Mouse (Mus musculus) embryonic facial prominence, embryonic 14.5 days (tissue): ENCODE measurements at regions not wholly inside any gene's neighbourhood (a gene's known extent, or its start where the extent isn't known, plus 50 kb on each side); places are given as distances from the start of the nearest gene placed in this dataset.
"Not testable (repeated sequence)": the region's sequence is repeated elsewhere in the genome, so short reads cannot be mapped to it uniquely, and the experiment has no call there.

ENCODE experiments used
- ATAC-seq: fragments of 200-750 bp; cut with Nextera tagmentation; 2 replicates; pipeline ENCODE4 v1.8.0; 2017; ENCODE audit warnings: low read depth, moderate number of reproducible peaks, moderate TSS enrichment
- DNase-seq: peaks from one replicate; pipeline ENCODE4 v3.0.0-alpha.2; 2015; ENCODE audit warnings: low spot score
- H3K27ac ChIP-seq: fragments of 300-500 bp; sonication (generic); replicated peaks from 2 replicates; pipeline ENCODE4 v1.5.1; 2014; ENCODE audit warnings: low read depth, mild to moderate bottlenecking, low read length, moderate library complexity
- H3K27me3 ChIP-seq: fragments of 300-500 bp; sonication (generic); replicated peaks from 2 replicates; pipeline ENCODE4 v1.6.1; 2014; ENCODE audit warnings: low read length; ENCODE audit not compliant: control insufficient read depth, insufficient read depth
- H3K36me3 ChIP-seq: fragments of 300-500 bp; sonication (generic); 2 replicates; pipeline ENCODE4 v1.6.1; 2014; ENCODE audit warnings: low read length, mixed read lengths; ENCODE audit not compliant: control insufficient read depth, insufficient read depth
- H3K4me1 ChIP-seq: fragments of 300-500 bp; sonication (generic); 2 replicates; pipeline ENCODE4 v1.6.1; 2014; ENCODE audit warnings: antibody characterized with exemption, low read length; ENCODE audit not compliant: control insufficient read depth, insufficient read depth
- H3K4me2 ChIP-seq: fragments of 300-500 bp; sonication (generic); 2 replicates; pipeline ENCODE4 v1.6.1; 2014; ENCODE audit warnings: low read depth, mild to moderate bottlenecking, low read length, moderate library complexity, mixed read lengths
- H3K4me3 ChIP-seq: fragments of 300-500 bp; sonication (generic); 2 replicates; pipeline ENCODE4 v1.5.1; 2014; ENCODE audit warnings: low read depth, mild to moderate bottlenecking, low read length
- H3K9ac ChIP-seq: fragments of 300-500 bp; sonication (generic); 2 replicates; pipeline ENCODE4 v1.6.1; 2014; ENCODE audit warnings: low read depth, mild to moderate bottlenecking, low read length, moderate library complexity, mixed read lengths
- H3K9me3 ChIP-seq: fragments of 300-500 bp; sonication (generic); 2 replicates; pipeline ENCODE4 v1.6.1; 2016; ENCODE audit warnings: low read length; ENCODE audit not compliant: control insufficient read depth
- WGBS: fragments of 180-500 bp; shearing (Covaris S2); extraction: QIAGEN DNeasy Blood & Tissue Kit; methylation state at CpG from one replicate; pipeline ENCODE4 v1.1.7; 2014; 5-methylcytosine and 5-hydroxymethylcytosine counted together

DNA sequence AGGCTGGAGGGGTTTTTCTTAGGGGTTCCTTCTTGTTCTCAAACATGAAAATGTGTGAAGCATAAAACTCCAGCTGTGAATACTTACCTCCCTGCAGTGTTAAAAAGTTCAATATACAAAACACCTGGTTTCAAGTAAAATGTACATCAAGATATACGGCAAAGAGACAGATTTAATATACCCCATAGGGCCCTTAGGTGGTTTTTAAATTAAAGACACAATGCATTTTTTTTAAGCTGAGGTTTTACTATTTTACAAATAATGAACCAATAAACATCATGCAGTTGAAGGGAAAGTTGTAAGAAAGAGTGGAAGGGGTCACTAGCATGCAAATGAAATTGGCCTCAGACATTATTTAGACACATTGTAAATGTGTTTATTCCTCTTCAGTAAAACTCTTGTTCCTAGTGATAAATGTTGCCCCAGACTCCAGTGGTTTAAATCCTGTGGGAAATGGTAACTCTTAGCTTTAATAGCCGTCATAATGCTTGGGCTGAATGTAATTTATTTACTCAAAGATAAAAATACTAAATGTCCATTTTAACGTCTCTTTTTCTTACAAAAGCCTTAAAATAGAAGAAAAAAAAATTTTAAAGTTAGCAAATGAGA lies 1337.9 kb downstream of the Efnb2 start:
- H3K9me3 ChIP-seq = no peaks in the 10 kb centered on the region
- no peak overlapping the region for H3K4me2 ChIP-seq
- H3K27me3 ChIP-seq = no peaks in the 10 kb centered on the region
- no peak for ATAC-seq
- no peak overlapping the region for H3K27ac ChIP-seq
- H3K4me3 ChIP-seq = no peak overlapping the region
- H3K36me3 ChIP-seq = no peaks in the 10 kb centered on the region
- DNase-seq = no peak
- no peak overlapping the region for H3K9ac ChIP-seq
- WGBS = 41% methylated on average over 3 of the region's 3 CpGs
- H3K4me1 ChIP-seq = no peaks in the 10 kb centered on the region

GRCm38 (mm10) chr8:7322376-7323066 lies 1338.5 kb downstream of the Efnb2 start:
- no peak overlapping the region for H3K4me2 ChIP-seq
- WGBS = 55% methylated on average over 12 of the region's 12 CpGs

GRCm38 (mm10) chr8:7316806-7317355 lies 1344.2 kb downstream of the Efnb2 start:
- Histone ChIP-seq H3K27ac (no peak overlapping the region), H3K4me3 (no peak overlapping the region), H3K4me1 (peaks cover 7% of the 10 kb centered on the region), H3K9me3 (no peaks in the 10 kb centered on the region), H3K36me3 (no peaks in the 10 kb centered on the region), H3K9ac (no peak overlapping the region), H3K27me3 (no peaks in the 10 kb centered on the region), H3K4me2 (no peak overlapping the region)
- 36% methylated on average over 4 of the region's 4 CpGs for WGBS
- no peak for ATAC-seq
- peak; percentile 78 for DNase-seq

More at GRCm38 (mm10) chr8:7322376-7323066, 1338.5 kb downstream of the Efnb2 start:
- H3K27ac ChIP-seq = no peak overlapping the region
- no peaks in the 10 kb centered on the region for H3K9me3 ChIP-seq
- ATAC-seq (no peak), DNase-seq (no peak)
- H3K9ac ChIP-seq = no peak overlapping the region
- no peaks in the 10 kb centered on the region for H3K36me3 ChIP-seq
- H3K4me1 ChIP-seq = no peaks in the 10 kb centered on the region
- no peak overlapping the region for H3K4me3 ChIP-seq
- H3K27me3 ChIP-seq = no peaks in the 10 kb centered on the region

DNA sequence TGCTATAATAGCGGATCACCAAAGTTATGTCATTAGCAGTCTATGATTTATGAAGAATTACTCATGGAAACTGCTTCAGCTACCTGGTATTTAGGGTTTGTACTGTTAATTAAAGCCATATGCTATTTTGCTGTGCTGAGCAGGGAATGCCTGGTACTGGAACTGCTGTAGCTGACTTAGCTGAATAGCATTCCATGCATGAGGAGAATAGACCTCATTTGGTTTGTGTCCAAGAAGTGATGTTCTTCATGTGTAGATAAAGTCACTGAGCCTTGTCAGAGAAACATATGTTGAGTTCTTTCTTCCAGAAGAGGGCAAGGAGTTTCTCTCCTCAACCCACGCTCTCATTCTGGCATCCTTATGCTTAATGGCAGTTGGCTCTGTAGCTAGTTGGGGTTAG lies 1351.8 kb downstream of the Efnb2 start:
- Histone ChIP-seq H3K4me1 (no peaks in the 10 kb centered on the region), H3K9me3 (no peaks in the 10 kb centered on the region), H3K27me3 (no peaks in the 10 kb centered on the region), H3K9ac (no peak overlapping the region), H3K4me3 (no peak overlapping the region), H3K36me3 (no peaks in the 10 kb centered on the region), H3K27ac (no peak overlapping the region), H3K4me2 (no peak overlapping the region)
- peak; percentile 51 for DNase-seq
- WGBS = 75% methylated on average over 2 of the region's 2 CpGs
- ATAC-seq = no peak

DNA sequence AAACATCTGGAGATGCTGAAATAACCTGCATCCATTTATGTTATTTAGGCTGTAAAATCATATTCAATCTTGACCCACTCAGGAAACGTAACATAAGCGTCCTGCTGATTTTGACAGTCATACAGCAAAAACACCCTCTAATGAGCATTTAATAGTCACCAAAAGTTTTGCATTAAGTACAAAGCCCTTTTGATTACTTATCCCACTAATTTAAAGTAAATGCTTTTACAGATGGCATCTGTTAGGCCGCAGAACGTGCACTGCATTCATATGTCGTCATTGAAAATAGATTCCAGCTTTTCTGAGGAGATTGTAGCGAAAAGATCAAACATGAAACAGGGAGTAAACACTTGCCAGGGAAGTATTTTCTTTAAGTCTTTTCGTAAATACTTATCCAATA lies 1371.7 kb downstream of the Efnb2 start:
- DNase-seq = peak; percentile 53
- Histone ChIP-seq H3K4me3 (no peak overlapping the region), H3K9me3 (no peaks in the 10 kb centered on the region), H3K36me3 (no peaks in the 10 kb centered on the region), H3K27me3 (no peaks in the 10 kb centered on the region), H3K4me2 (0 out of 2 replicates have a peak overlapping the region, but pooled peaks have one; percentile 6), H3K27ac (no peak overlapping the region), H3K4me1 (peaks cover 6% of the 10 kb centered on the region; the same call in 1 of the 2 replicates), H3K9ac (no peak overlapping the region)
- WGBS = 24% methylated on average over 7 of the region's 7 CpGs
- ATAC-seq = no peak

DNA sequence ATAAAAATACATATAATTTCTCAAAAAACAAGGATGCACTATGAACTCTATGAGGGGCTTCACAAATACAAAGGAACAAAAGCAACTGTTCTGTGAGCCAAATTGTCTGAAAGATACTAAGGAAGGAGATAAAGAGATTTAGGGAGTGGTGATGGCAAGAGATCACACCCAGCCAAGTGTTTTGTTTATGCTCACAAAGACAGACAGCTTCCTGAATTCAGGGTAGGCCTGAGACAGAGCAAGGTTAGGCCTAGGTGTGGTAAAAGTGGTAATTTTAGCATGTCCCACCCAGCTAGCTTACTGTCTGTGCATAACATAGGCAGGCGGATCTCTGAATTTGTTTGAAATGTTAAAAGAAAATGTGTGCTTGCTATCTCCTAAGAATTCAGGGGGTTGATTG lies 1374.5 kb downstream of the Efnb2 start:
- no peaks in the 10 kb centered on the region for H3K27me3 ChIP-seq
- H3K9ac ChIP-seq = no peak overlapping the region
- no peak overlapping the region for H3K27ac ChIP-seq
- no peaks in the 10 kb centered on the region for H3K36me3 ChIP-seq
- DNase-seq (no peak), ATAC-seq (no peak)
- H3K4me1 ChIP-seq = peaks cover 6% of the 10 kb centered on the region; the same call in 1 of the 2 replicates
- H3K9me3 ChIP-seq = no peaks in the 10 kb centered on the region
- H3K4me3 ChIP-seq = no peak overlapping the region
- no peak overlapping the region for H3K4me2 ChIP-seq
- WGBS = 80% methylated on average over 1 of the region's 1 CpGs

- Histone ChIP-seq H3K4me1 (no peaks in the 10 kb centered on the region), H3K4me3 (no peak overlapping the region), H3K27me3 (no peaks in the 10 kb centered on the region), H3K27ac (no peak overlapping the region), H3K9ac (no peak overlapping the region), H3K9me3 (no peaks in the 10 kb centered on the region), H3K36me3 (no peaks in the 10 kb centered on the region), H3K4me2 (no peak overlapping the region)
- DNase-seq (no peak), ATAC-seq (no peak)
- 69% methylated on average over 3 of the region's 3 CpGs for WGBS
Observed at GRCm38 (mm10) chr8:7267406-7267805, 1393.6 kb downstream of the Efnb2 start.

DNA sequence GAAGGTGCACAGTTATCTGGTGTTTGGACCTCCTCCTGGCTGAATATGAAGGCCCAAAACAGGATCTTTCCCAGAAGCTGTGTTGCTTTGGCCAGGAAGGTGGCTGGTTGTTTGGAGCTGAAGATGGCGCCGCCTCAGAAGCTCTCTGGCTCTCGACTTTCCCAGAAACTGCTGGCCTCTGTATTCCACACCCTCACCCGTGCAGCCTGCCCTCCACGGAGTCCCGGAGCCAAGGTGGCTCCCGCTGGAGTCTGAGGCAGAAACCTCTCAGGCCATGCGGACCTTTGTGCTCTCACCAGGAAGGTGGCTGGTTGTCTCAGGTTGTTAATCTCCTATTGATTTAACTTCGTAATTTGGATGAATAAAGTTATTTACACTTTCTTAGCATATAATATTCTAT lies 1406.7 kb downstream of the Efnb2 start:
- DNase-seq, H3K36me3 ChIP-seq, H3K9me3 ChIP-seq, H3K4me2 ChIP-seq, H3K27ac ChIP-seq, H3K27me3 ChIP-seq, H3K9ac ChIP-seq, H3K4me3 ChIP-seq, ATAC-seq, H3K4me1 ChIP-seq: not testable (repeated sequence)
- 89% methylated on average over 9 of the region's 9 CpGs for WGBS

GRCm38 (mm10) chr8:7240321-7240720 lies 1420.7 kb downstream of the Efnb2 start:
- Histone ChIP-seq H3K9me3 (no peaks in the 10 kb centered on the region), H3K27me3 (no peaks in the 10 kb centered on the region), H3K4me3 (no peak overlapping the region), H3K4me2 (no peak overlapping the region), H3K9ac (no peak overlapping the region), H3K27ac (no peak overlapping the region), H3K4me1 (no peaks in the 10 kb centered on the region), H3K36me3 (no peaks in the 10 kb centered on the region)
- 87% methylated on average over 1 of the region's 1 CpGs for WGBS
- DNase-seq (no peak), ATAC-seq (no peak)
